Mouse (Mus musculus) ES-E14 (cell line): ENCODE data around the gene Nlrc5.

ENCODE experiments used
- CHD2 ChIP-seq: IDR thresholded peaks from 2 replicates; pipeline ENCODE4 v1.6.1; 2014; ENCODE audit warnings: mild to moderate bottlenecking, low read depth, low read length, inconsistent platforms
- HCFC1 ChIP-seq: IDR thresholded peaks from 2 replicates; pipeline ENCODE4 v1.6.1; 2012; ENCODE audit warnings: low read length, inconsistent platforms, borderline replicate concordance; ENCODE audit not compliant: insufficient read depth
- ZNF384 ChIP-seq: IDR thresholded peaks from 2 replicates; pipeline ENCODE4 v1.6.1; 2012; ENCODE audit warnings: low read depth, low read length, inconsistent platforms

GRCm38 (mm10) chr8:94399361-94399953 lies 34.7 kb upstream of the Nlrc5 start:
- no peak for TF ChIP-seq CHD2
- no peak for TF ChIP-seq ZNF384
- no peak for TF ChIP-seq HCFC1
